29 mouse cellular contexts compared by ENCODE assay signal in the genomic region with DNA sequence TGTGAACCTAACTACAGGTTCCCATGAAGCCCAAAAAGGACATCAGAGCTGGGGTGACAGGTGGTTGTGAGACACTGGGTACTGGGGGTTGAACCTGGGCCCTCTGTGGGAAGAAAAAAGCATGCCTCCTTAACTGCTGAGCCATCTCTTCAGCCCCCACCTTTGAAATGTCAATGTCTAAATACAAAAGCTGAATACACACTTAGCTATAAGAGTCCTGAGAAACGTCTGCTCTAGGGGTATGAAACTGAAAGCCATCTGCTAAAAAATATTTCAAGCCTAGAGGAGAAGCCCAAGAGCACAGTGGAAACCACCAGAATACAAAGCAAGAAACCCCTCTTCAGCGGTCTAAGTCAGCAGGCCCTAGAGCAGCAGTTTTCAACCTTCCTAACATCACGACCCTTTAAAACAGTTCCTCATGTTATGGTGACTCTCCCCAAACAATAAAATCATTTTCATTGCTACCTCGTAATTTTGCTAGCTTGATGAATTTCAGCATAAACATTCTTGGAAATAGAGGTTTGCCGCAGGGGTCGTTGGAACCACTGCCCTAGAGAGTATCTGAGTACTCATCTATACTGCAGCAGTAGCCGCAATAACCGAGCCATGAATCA. TPM values are rescaled to one million over a fixed set of nuclear protein-coding genes. Genes with fewer than 3 reads are reported as not detected.
DNase-seq lines count a peak whose midpoint lies in the region; ATAC-seq and TF ChIP-seq lines count a peak whose summit lies in the region.
"Had no signal": no experiment of that assay in that cellular context is flagged by ENCODE, and none has a peak within 500 bp of the region (broad histone marks: within the 10 kb centered on the region; RNA-seq: fewer than 3 reads in every experiment).

No protein-coding gene starts in this region.

- H3K27ac ChIP-seq in bone marrow, adult 2 months (ENCODE audit: control insufficient read depth, insufficient read depth, low read depth, low read length, poor library complexity) = no peak overlapping the region; the same call in 1 of the 2 replicates
- H3K27ac ChIP-seq in macrophage = peak overlapping the region; percentile 91
- H3K27ac ChIP-seq: embryonic facial prominence, embryonic 10.5 days; embryonic facial prominence, embryonic 13.5 days; forebrain, embryonic 12.5 days; forebrain, embryonic 15.5 days; heart, adult 2 months; heart, embryonic 10.5 days; heart, embryonic 13.5 days; hindbrain, embryonic 14.5 days; hindbrain, postnatal 0 days; intestine, embryonic 15.5 days had no signal

- peaks cover 20% of the 10 kb centered on the region for H3K36me3 ChIP-seq in macrophage (ENCODE audit: inconsistent target)
- H3K36me3 ChIP-seq: embryonic facial prominence, embryonic 10.5 days; embryonic facial prominence, embryonic 13.5 days; forebrain, embryonic 12.5 days; forebrain, embryonic 15.5 days; heart, embryonic 10.5 days; heart, embryonic 13.5 days; intestine, embryonic 15.5 days had no signal

- H3K4me1 ChIP-seq in bone marrow, adult 2 months (ENCODE audit: control insufficient read depth, insufficient read depth, low read length) = peaks cover 2% of the 10 kb centered on the region; the same call in 1 of the 2 replicates
- H3K4me1 ChIP-seq: embryonic facial prominence, embryonic 10.5 days; embryonic facial prominence, embryonic 13.5 days; forebrain, embryonic 12.5 days; forebrain, embryonic 15.5 days; heart, embryonic 10.5 days; heart, embryonic 13.5 days; intestine, embryonic 15.5 days had no signal

- peak; percentile 65 for DNase-seq in A20 (ENCODE audit: low read depth, low spot score)
- no peak for DNase-seq in heart, adult 18-20 months
- no peak for DNase-seq in cerebellum, postnatal 10 days
- DNase-seq: adrenal gland, adult 8-10 months; adrenal gland, postnatal 36 days; cerebellum, adult 11 months; cerebellum, adult 2 months; cerebellum, adult 9-11 months; cerebellum, postnatal 36 days; embryo, embryonic 11 days; gastrocnemius, postnatal 25 days; heart, adult 2 months; heart, postnatal 14 days; heart, postnatal 4 days had no signal

- no peak for TF ChIP-seq POLR2A in bone marrow, adult 2 months (IDR thresholded peaks at IDR 0.05; ENCODE audit: borderline replicate concordance, control insufficient read depth, low read depth, low read length)

- ATAC-seq in CD4-positive, CD25-positive, alpha-beta regulatory T cell, adult 4 months = peak; percentile 44
- no peak for ATAC-seq in megakaryocyte-erythroid progenitor cell, adult 5-6 weeks (replicated peaks; ENCODE audit: low FRiP score, low TSS enrichment, poor library complexity, severe bottlenecking)
- ATAC-seq: forebrain, embryonic 15.5 days; hindbrain, postnatal 0 days; intestine, embryonic 15.5 days had no signal

- TF ChIP-seq CTCF in bone marrow, adult 2 months (IDR thresholded peaks at IDR 0.05; ENCODE audit: control insufficient read depth, insufficient read depth, low read length) = no peak

- 70% methylated on average over 8 of the region's 8 CpGs for WGBS in bone marrow, adult 2 months
- WGBS in macrophage (ENCODE audit: missing documents) = 76% methylated on average over 8 of the region's 8 CpGs

- peaks cover 69% of the 10 kb centered on the region for H3K79me2 ChIP-seq in macrophage (ENCODE audit: inconsistent target)

- H3K4me3 ChIP-seq in bone marrow, adult 2 months (replicated peaks; ENCODE audit: control insufficient read depth, low read depth, low read length) = peak overlapping the region; percentile 54
- peak overlapping the region; percentile 60 for H3K4me3 ChIP-seq in macrophage (ENCODE audit: inconsistent target)
- H3K4me3 ChIP-seq: embryonic facial prominence, embryonic 10.5 days; embryonic facial prominence, embryonic 13.5 days; erythroblast, embryonic 14.5 days; forebrain, embryonic 12.5 days; forebrain, embryonic 15.5 days; heart, adult 2 months; heart, embryonic 10.5 days; heart, embryonic 13.5 days; intestine, embryonic 15.5 days had no signal

RNA-seq across cellular contexts. Expression of a gene that starts 1.9 kb away (rescaled TPM):
- polyA plus RNA-seq in CD4-positive, CD25-positive, alpha-beta regulatory T cell, adult 4 months (2017; shearing (Covaris generic)) = 1 to 10 TPM in 1 of 2 experiments, under 1 TPM in 1; 0.51 to 1.0 TPM
- polyA plus RNA-seq in bone marrow, adult 2 months (2011; ENCODE audit: insufficient read depth, insufficient read length, low replicate concordance, missing spikeins) = 39.9 and 79.7 TPM in 2 replicates
- total RNA-seq in macrophage (2018; cell fraction: chromatin; rRNA removed) = 100 to 1,000 TPM in 23 of 26 experiments, 10 to 100 TPM in 3; 48.1 to 568 (median 332) TPM
- total RNA-seq in macrophage (2018; cell fraction: cytosol; rRNA removed) = 100 to 1,000 TPM in 6 of 26 experiments, 10 to 100 TPM in 20; 54.6 to 145 (median 88.2) TPM
- total RNA-seq in macrophage (2018; cell fraction: nucleus; rRNA removed) = 100 to 1,000 TPM in 24 of 26 experiments, 10 to 100 TPM in 2; 52.4 to 465 (median 283) TPM
- 76.9 to 122 TPM (median 90.4 TPM) in 3 replicates for polyA plus RNA-seq in macrophage (2018)
- under 1 TPM in 1 of 2 experiments, not detected in 1; 0.36 TPM for total RNA-seq in heart, adult 18-20 months (2021)
- 2.1 TPM in 1 of 2 replicates, not detected in the other for total RNA-seq in megakaryocyte-erythroid progenitor cell, adult 5-6 weeks (2014; fragmentation: Nextera tagmentation)
- 1.0 and 3.4 TPM in 2 replicates for total RNA-seq in megakaryocyte-erythroid progenitor cell, adult 5-6 weeks (2017)
- total RNA-seq: gastrocnemius, postnatal 25 days; hindbrain, postnatal 0 days had no signal
- polyA plus RNA-seq: C2C12; embryonic facial prominence, embryonic 10.5 days; erythroblast, embryonic 14.5 days; forebrain, embryonic 15.5 days; hindbrain, embryonic 14.5 days had no signal

RNA-seq across cellular contexts. Expression of a gene that starts 31.3 kb away (rescaled TPM):
- 100 to 1,000 TPM; 162 to 222 TPM for polyA plus RNA-seq in CD4-positive, CD25-positive, alpha-beta regulatory T cell, adult 4 months (2017; shearing (Covaris generic))
- polyA plus RNA-seq in bone marrow, adult 2 months (2011; ENCODE audit: insufficient read depth, insufficient read length, low replicate concordance, missing spikeins) = 21.9 and 51.0 TPM in 2 replicates
- 100 to 1,000 TPM in 8 of 26 experiments, 10 to 100 TPM in 18; 30.3 to 205 (median 67.7) TPM for total RNA-seq in macrophage (2018; cell fraction: chromatin; rRNA removed)
- 100 to 1,000 TPM; 153 to 311 (median 221) TPM for total RNA-seq in macrophage (2018; cell fraction: cytosol; rRNA removed)
- total RNA-seq in macrophage (2018; cell fraction: nucleus; rRNA removed) = 100 to 1,000 TPM in 15 of 26 experiments, 10 to 100 TPM in 11; 74.2 to 183 (median 104) TPM
- 158 to 302 TPM (median 169 TPM) in 3 replicates for polyA plus RNA-seq in macrophage (2018)
- 1 to 10 TPM; 7.7 to 9.1 TPM for total RNA-seq in heart, adult 18-20 months (2021)
- 20.4 and 22.2 TPM in 2 replicates for total RNA-seq in megakaryocyte-erythroid progenitor cell, adult 5-6 weeks (2014; fragmentation: Nextera tagmentation)
- total RNA-seq in megakaryocyte-erythroid progenitor cell, adult 5-6 weeks (2017) = 25.9 and 28.3 TPM in 2 replicates

RNA-seq across cellular contexts. Expression of a gene that starts 40.6 kb away (rescaled TPM):
- 100 to 1,000 TPM; 156 to 274 TPM for polyA plus RNA-seq in CD4-positive, CD25-positive, alpha-beta regulatory T cell, adult 4 months (2017; shearing (Covaris generic))
- 5.3 and 11.6 TPM in 2 replicates for polyA plus RNA-seq in bone marrow, adult 2 months (2011; ENCODE audit: insufficient read depth, insufficient read length, low replicate concordance, missing spikeins)
- 1 to 10 TPM in 3 of 26 experiments, under 1 TPM in 10, not detected in 13; 0.36 to 1.7 (median 0.81) TPM for total RNA-seq in macrophage (2018; cell fraction: chromatin; rRNA removed)
- 1 to 10 TPM in 6 of 26 experiments, under 1 TPM in 20; 0.53 to 1.4 (median 0.88) TPM for total RNA-seq in macrophage (2018; cell fraction: cytosol; rRNA removed)
- total RNA-seq in macrophage (2018; cell fraction: nucleus; rRNA removed) = 1 to 10 TPM in 4 of 26 experiments, under 1 TPM in 19, not detected in 3; 0.23 to 1.5 (median 0.68) TPM
- 0.43 to 1.1 TPM (median 0.64 TPM) in 3 replicates for polyA plus RNA-seq in macrophage (2018)
- 1 to 10 TPM in 1 of 2 experiments, under 1 TPM in 1; 0.50 to 1.2 TPM for total RNA-seq in heart, adult 18-20 months (2021)
- total RNA-seq in megakaryocyte-erythroid progenitor cell, adult 5-6 weeks (2014; fragmentation: Nextera tagmentation) = 24.4 and 34.3 TPM in 2 replicates
- 23.5 and 74.4 TPM in 2 replicates for total RNA-seq in megakaryocyte-erythroid progenitor cell, adult 5-6 weeks (2017)

RNA-seq across cellular contexts. Expression of a gene that starts 55.4 kb away (rescaled TPM):
- polyA plus RNA-seq in CD4-positive, CD25-positive, alpha-beta regulatory T cell, adult 4 months (2017; shearing (Covaris generic)) = 10 to 100 TPM in 1 of 2 experiments, 1 to 10 TPM in 1; 8.1 to 14.2 TPM
- 3.1 and 5.8 TPM in 2 replicates for polyA plus RNA-seq in bone marrow, adult 2 months (2011; ENCODE audit: insufficient read depth, insufficient read length, low replicate concordance, missing spikeins)
- 100 to 1,000 TPM in 12 of 26 experiments, 10 to 100 TPM in 13, 1 to 10 TPM in 1; 7.7 to 184 (median 90.9) TPM for total RNA-seq in macrophage (2018; cell fraction: chromatin; rRNA removed)
- total RNA-seq in macrophage (2018; cell fraction: cytosol; rRNA removed) = 100 to 1,000 TPM in 22 of 26 experiments, 10 to 100 TPM in 4; 67.8 to 188 (median 142) TPM
- 100 to 1,000 TPM in 23 of 26 experiments, 10 to 100 TPM in 3; 16.8 to 258 (median 153) TPM for total RNA-seq in macrophage (2018; cell fraction: nucleus; rRNA removed)
- polyA plus RNA-seq in macrophage (2018) = 86.7 to 149 TPM (median 97.3 TPM) in 3 replicates
- total RNA-seq in heart, adult 18-20 months (2021) = 10 to 100 TPM; 10.9 to 12.9 TPM
- 5.0 and 10.1 TPM in 2 replicates for total RNA-seq in megakaryocyte-erythroid progenitor cell, adult 5-6 weeks (2014; fragmentation: Nextera tagmentation)
- total RNA-seq in megakaryocyte-erythroid progenitor cell, adult 5-6 weeks (2017) = 1.8 and 7.9 TPM in 2 replicates

RNA-seq across cellular contexts. Expression of a gene that starts 55.8 kb away (rescaled TPM):
- polyA plus RNA-seq in CD4-positive, CD25-positive, alpha-beta regulatory T cell, adult 4 months (2017; shearing (Covaris generic)) = 10 to 100 TPM; 12.1 to 18.1 TPM
- 19.4 and 24.2 TPM in 2 replicates for polyA plus RNA-seq in bone marrow, adult 2 months (2011; ENCODE audit: insufficient read depth, insufficient read length, low replicate concordance, missing spikeins)
- 100 to 1,000 TPM in 1 of 26 experiments, 10 to 100 TPM in 21, 1 to 10 TPM in 4; 2.6 to 108 (median 36.9) TPM for total RNA-seq in macrophage (2018; cell fraction: chromatin; rRNA removed)
- total RNA-seq in macrophage (2018; cell fraction: cytosol; rRNA removed) = 100 to 1,000 TPM in 1 of 26 experiments, 10 to 100 TPM in 25; 28.0 to 101 (median 57.2) TPM
- 10 to 100 TPM in 25 of 26 experiments, 1 to 10 TPM in 1; 9.0 to 78.5 (median 40.6) TPM for total RNA-seq in macrophage (2018; cell fraction: nucleus; rRNA removed)
- polyA plus RNA-seq in macrophage (2018) = 49.9 to 79.6 TPM (median 50.9 TPM) in 3 replicates
- total RNA-seq in heart, adult 18-20 months (2021) = 10 to 100 TPM; 20.7 to 25.1 TPM
- 15.0 and 24.9 TPM in 2 replicates for total RNA-seq in megakaryocyte-erythroid progenitor cell, adult 5-6 weeks (2014; fragmentation: Nextera tagmentation)
- total RNA-seq in megakaryocyte-erythroid progenitor cell, adult 5-6 weeks (2017) = 19.4 and 51.5 TPM in 2 replicates

Comparison
In these comparisons a context has a peak if more than half of its experiments do, and no peak if none do; other contexts are left out.
1. RNA of a gene that starts 1.9 kb away (polyA plus RNA-seq): 76.9 to 122 TPM in macrophage and 39.9 to 79.7 TPM in bone marrow, adult 2 months; 0.51 to 1.0 TPM in CD4-positive, CD25-positive, alpha-beta regulatory T cell, adult 4 months; every median in the first group is over 10 times any median in the second.
2. RNA of a gene that starts 40.6 kb away (polyA plus RNA-seq): 156 to 274 TPM in CD4-positive, CD25-positive, alpha-beta regulatory T cell, adult 4 months; 5.3 to 11.6 TPM in bone marrow, adult 2 months and 0.43 to 1.1 TPM in macrophage; every median in the first group is over 10 times any median in the second.